Mouse (Mus musculus): ENCODE data around the gene Arhgef3.

DNA sequence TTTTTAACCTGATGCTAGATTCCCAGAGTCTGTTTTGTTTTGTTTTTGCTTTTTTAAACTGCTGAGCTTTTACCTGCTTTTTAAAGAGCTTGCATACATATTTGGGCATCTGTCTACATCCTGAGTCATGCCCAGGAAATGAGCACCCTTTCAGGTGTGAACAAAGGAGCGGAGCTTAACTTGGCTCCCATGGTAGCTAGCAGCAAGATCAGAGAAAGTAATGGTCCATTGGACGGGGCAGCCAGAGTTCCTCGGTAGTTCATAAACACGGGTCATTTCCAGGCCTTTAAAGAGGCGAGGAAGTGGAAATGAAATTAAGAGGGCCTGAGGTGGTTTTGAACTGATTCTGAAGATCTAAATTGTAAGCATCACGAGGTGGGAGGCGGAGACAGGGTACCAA, 276.0 kb downstream of the Arhgef3 start:
- TF ChIP-seq CTCF (IDR thresholded peaks at IDR 0.05; ENCODE audit: borderline replicate concordance, control insufficient read depth, extremely low read depth, insufficient read depth, low read length, poor library complexity) (no peak), POLR2A (IDR thresholded peaks at IDR 0.05; ENCODE audit: control insufficient read depth, extremely low read depth, insufficient read depth, low read length, poor library complexity) (no peak)

Data from thymus, adult 2 months (tissue).